Mouse (Mus musculus): ENCODE results near the gene Ssmem1.

Gene Ssmem1

GRCm38 (mm10) chr6:30526586-30527515 is 17.2 kb downstream of the Ssmem1 start:
- peak; percentile 88 for DNase-seq

GRCm38 (mm10) chr6:30528800-30529199 is 19.2 kb downstream of the Ssmem1 start:
- DNase-seq = peak; percentile 75

GRCm38 (mm10) chr6:30535340-30535739 is 25.7 kb downstream of the Ssmem1 start:
- peak; percentile 81 for DNase-seq

GRCm38 (mm10) chr6:30538240-30538639 is 28.6 kb downstream of the Ssmem1 start:
- DNase-seq = no peak

GRCm38 (mm10) chr6:30538800-30539199 is 29.2 kb downstream of the Ssmem1 start:
- DNase-seq = peak; percentile 70

GRCm38 (mm10) chr6:30541009-30541799 is 31.6 kb downstream of the Ssmem1 start, which contains the start of gene Cpa2:
TSS of gene Cpa2 (plus strand) at chr6:30541582.
- no peak for DNase-seq

- DNase-seq = no peak
Observed at GRCm38 (mm10) chr6:30542277-30542676, 32.6 kb downstream of the Ssmem1 start.

GRCm38 (mm10) chr6:30543077-30543476 is 33.4 kb downstream of the Ssmem1 start:
- no peak for DNase-seq

GRCm38 (mm10) chr6:30543851-30544250 is 34.2 kb downstream of the Ssmem1 start:
- no peak for DNase-seq

GRCm38 (mm10) chr6:30545689-30546088 is 36.0 kb downstream of the Ssmem1 start:
- peak; percentile 75 for DNase-seq

- peak; percentile 81 for DNase-seq
Observed at GRCm38 (mm10) chr6:30546571-30547273, 37.1 kb downstream of the Ssmem1 start.

GRCm38 (mm10) chr6:30547274-30547645 is 37.6 kb downstream of the Ssmem1 start:
- no peak for DNase-seq

- DNase-seq = peak; percentile 95
Observed at GRCm38 (mm10) chr6:30547656-30548306, 38.1 kb downstream of the Ssmem1 start.

GRCm38 (mm10) chr6:30549231-30549761 is 39.6 kb downstream of the Ssmem1 start:
- DNase-seq = peak; percentile 95

GRCm38 (mm10) chr6:30550496-30551192 is 41.0 kb downstream of the Ssmem1 start:
- DNase-seq = no peak

GRCm38 (mm10) chr6:30551193-30551515 is 41.5 kb downstream of the Ssmem1 start:
- DNase-seq = no peak

GRCm38 (mm10) chr6:30551644-30552580 is 42.3 kb downstream of the Ssmem1 start:
- no peak for DNase-seq

GRCm38 (mm10) chr6:30552628-30553027 is 43.0 kb downstream of the Ssmem1 start:
- DNase-seq = no peak

- peak; percentile 34 for DNase-seq
Observed at GRCm38 (mm10) chr6:30553381-30554010, 43.8 kb downstream of the Ssmem1 start.

GRCm38 (mm10) chr6:30554092-30554491 is 44.4 kb downstream of the Ssmem1 start:
- DNase-seq = no peak

Measured in heart, adult 11 months (tissue).